Mouse (Mus musculus) ES-Bruce4 (cell line): ENCODE results near the gene Srxn1.
"Not testable (repeated sequence)": the region's sequence is repeated elsewhere in the genome, so short reads cannot be mapped to it uniquely, and the experiment has no call there.

Source experiments
- CTCF ChIP-seq: IDR thresholded peaks from one replicate; pipeline ENCODE4 v1.8.1; 2011; ENCODE audit warnings: low read depth, low read length
- EP300 ChIP-seq: IDR thresholded peaks from 2 replicates; pipeline ENCODE4 v1.6.1; 2011; ENCODE audit warnings: low read depth, low read length; ENCODE audit not compliant: insufficient read depth
- POLR2A ChIP-seq: IDR thresholded peaks from one replicate; pipeline ENCODE4 v1.8.1; 2011; ENCODE audit warnings: low read length; ENCODE audit not compliant: insufficient read depth

DNA sequence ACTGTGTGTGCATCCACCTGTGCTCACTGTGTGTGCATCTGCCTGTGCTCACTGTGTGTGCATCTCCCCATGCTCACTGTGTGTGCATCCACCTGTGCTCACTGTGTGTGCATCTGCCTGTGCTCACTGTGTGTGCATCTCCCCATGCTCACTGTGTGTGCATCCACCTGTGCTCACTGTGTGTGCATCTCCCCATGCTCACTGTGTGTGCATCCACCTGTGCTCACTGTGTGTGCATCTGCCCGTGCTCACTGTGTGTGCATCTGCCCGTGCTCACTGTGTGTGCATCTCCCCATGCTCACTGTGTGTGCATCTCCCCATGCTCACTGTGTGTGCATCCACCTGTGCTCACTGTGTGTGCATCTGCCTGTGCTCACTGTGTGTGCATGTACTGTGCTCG, 42.5 kb upstream of the Srxn1 start:
- TF ChIP-seq CTCF, EP300, POLR2A: not testable (repeated sequence)
